Mouse (Mus musculus) stomach, postnatal 0 days (tissue): ENCODE measurements at regions not wholly inside any gene's neighbourhood (a gene's known extent, or its start where the extent isn't known, plus 50 kb on each side); places are given as distances from the start of the nearest gene placed in this dataset.

Experiments
- CTCF ChIP-seq: IDR thresholded peaks from 2 replicates; pipeline ENCODE4 v1.5.1; 2016; ENCODE audit warnings: antibody characterized with exemption, low read depth, mild to moderate bottlenecking, moderate library complexity
- EP300 ChIP-seq: optimal IDR thresholded peaks from 2 replicates; pipeline ENCODE3; 2016; ENCODE audit warnings: antibody characterized with exemption

- no peak for TF ChIP-seq EP300
- no peak for TF ChIP-seq CTCF
These were observed 142.4 kb upstream of the Mgat5 start for GRCm38 (mm10) chr1:127062430-127062829.
